Mouse (Mus musculus) testis, adult 2 months (tissue): ENCODE data around the gene B3galt1.

Experiments
- CTCF ChIP-seq: fragments of 200-500 bp; IDR thresholded peaks from 2 replicates; pipeline ENCODE4 v1.5.1; 2012; ENCODE audit warnings: low read depth, mild to moderate bottlenecking, inconsistent platforms, low read length, moderate library complexity; ENCODE audit not compliant: control insufficient read depth, insufficient read depth, insufficient replicate concordance
- POLR2A ChIP-seq: fragments of 200-500 bp; IDR thresholded peaks from 2 replicates; pipeline ENCODE4 v1.6.1; 2012; ENCODE audit warnings: low read depth, mild to moderate bottlenecking, inconsistent platforms, low read length, moderate library complexity; ENCODE audit not compliant: control insufficient read depth

DNA sequence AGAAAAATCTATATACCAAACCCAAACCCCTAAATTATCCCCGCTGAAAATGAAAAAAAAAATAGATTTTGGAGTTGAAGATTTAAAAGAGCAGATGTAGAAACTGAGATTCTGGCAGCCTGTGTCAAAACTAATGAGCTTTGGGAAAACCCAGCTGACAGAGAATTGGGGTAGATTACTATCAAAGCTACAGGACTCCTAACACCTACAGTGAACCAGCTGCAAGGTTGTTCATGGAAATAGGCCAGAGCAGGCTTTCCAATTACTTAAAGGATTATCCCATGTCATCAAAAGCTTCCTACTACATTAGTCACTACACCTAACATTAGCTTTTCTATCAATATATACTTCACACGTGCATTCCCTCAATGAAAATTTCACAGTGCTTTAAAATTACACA, 165.1 kb downstream of the B3galt1 start:
- TF ChIP-seq POLR2A, result no peak
- no peak for TF ChIP-seq CTCF
